Mouse (Mus musculus) forelimb bud, embryonic 11.5 days (tissue): ENCODE measurements around the gene Msl2.

ENCODE experiments used
- DNase-seq: peaks from one replicate; pipeline ENCODE4 v3.0.0-alpha.2; 2012; ENCODE audit warnings: low read depth, low spot score

Gene Msl2

DNA sequence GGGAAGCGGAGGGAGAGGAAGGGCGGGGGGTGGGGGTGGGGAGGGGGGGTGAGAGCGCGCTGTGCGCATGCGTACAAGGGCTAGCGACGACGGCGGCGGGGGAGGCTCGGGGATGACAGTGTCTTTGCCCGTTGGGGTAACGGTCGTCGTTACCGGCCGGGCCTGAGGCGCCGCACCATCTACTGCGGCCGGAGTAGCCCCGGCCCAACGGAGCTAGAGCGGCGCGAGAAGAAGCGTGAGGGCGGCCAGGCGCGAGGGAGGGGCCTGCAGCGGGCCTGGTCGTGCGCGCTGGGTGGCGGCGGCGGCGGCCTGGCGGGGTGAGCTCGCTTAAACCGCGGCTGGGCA, at the start of gene Msl2:
Gene Msl2 (plus strand): TSS at position 115 of the 345 bp plus-strand sequence.
- DNase-seq, result no peak

DNA sequence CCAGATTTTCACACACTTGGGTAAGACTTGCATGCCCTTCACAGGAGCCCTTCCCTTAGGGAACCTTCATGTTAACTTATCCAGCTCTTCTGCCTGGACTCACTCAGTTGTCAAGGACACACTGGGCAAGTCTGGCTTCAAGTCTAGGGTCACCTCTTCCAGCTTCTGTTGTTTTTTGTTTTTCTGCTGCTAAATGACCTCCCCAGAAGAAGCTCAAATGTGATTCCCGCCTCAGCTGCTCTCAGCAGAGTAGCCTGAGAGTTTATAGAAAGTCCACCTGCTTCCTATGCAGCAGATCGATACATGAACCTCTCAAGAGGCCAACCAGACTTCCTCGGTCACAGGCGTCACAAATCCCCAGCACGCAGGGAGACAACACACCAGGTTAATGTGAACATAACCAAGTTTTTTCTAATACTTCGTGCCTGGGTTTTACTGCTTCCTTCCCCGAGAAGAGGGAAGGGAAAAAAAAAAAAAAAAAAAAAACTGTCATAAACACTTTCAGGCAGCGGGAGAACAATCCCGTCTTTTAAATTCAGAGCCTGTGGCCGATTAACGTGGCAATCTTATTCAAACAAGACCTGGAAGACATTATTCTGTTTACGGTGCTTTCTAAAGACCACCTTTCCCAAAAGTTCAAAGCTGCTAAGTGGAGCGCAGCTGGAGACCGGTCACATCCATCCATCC, 40.0 kb upstream of the Msl2 start:
- DNase-seq, result no peak

DNA sequence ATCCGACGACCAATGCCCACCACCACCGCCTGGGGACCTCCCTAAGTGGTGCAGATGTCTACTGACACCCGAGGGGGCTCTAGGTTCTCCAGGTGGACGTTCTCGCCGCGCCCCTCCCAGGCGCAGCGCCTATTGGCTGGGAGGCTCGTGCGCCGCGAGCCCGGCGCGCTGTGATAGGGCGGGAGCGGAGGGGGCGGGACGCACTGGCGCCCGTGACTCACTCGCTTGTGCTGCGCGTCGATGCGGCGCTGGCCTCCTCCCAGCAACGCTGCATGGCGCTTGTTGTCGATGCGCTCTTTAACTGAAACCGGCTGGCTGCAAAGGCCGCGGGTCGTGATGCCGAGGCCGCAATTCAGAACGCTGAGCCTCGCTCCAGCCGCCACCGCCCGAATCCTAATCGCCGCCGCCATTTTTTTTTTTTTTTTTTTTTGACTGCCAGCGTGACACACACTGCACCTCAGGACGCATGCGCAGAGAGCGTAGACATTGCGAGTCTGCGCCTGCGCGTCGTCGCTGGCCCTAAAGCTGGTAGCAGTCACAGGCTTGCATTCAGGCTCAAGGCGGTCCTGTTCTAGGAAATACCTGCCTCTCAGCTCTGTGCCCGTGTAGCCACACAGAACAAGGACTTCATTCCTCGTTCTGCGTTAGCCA, 39.3 kb upstream of the Msl2 start, which contains the start of gene Pccb:
Gene Pccb (minus strand): TSS at position 451 of the 651 bp plus-strand sequence.
- peak; percentile 100 for DNase-seq

DNA sequence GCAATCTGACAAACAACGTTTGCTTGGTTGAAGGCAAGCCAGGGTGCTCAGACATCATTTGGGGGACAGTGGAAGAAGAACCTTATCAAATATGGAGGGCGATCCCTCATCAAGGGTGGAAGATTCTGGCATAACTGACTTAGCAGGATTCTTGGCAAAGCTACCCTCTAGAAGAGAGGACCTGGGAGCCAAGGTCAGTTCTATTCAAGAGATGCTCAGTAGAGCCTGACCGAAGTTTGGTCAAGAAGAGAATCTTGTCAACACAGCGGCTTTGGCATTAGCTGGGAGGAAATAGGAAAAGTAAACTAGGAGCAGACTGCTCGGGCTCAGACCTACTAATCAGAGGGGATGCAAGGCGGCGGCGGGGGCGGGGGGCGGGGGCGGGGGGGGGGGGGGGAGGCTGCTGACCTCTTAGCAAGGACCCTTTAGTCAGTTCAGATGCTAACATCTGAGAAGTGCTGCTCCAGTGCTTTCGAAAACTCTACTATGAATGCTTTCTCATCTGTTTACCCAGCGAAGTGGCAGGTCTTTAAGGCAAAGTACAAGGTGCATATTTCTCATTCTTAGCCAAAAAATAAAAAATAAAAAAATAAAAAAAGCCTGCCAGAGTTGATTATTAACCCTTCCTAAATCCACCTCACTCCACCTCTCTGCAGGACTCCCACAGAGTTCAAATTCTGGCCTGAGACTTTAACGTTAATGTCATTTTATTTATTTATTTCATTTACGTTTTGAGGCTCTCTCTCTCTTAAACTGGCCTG, 37.9 kb upstream of the Msl2 start:
- no peak for DNase-seq

DNA sequence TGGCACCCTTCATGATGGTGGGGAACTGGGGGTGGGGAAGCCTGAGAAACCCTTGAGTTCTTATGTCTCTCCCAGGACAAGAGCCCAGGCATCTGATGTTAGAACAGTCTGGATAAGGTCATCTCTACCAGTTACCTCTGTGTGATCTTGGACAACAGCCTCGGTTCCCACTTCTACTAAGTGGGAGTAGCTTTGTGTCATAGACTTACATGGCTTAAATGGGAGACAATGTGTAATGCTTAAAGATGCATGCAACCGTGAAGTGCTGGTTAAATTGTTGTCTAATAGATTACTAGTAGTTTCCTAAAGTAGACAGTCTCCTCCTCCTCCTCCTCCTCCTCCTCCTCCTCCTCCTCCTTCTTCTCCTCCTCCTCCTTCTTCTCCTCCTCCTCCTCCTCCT, 37.0 kb upstream of the Msl2 start:
- no peak for DNase-seq

DNA sequence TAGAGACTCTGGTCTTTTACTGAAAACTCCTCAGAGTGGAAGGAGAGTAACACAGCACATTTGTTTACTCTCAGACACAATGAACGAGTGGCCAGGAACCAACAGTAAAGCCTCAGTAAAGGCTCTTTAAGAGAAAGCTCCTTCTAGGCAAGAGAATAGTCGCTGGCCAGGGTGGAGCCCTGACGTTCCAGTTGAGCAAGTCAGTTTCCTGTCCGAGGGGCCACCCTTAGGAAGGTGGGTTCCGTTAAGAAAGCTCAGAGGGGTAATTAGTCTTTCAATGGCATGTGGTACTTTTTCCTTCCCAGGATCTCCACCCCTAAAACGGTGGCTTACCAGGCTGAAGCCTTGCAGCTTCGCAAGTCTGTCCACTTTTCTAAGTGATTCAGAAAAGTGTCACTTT, 36.5 kb upstream of the Msl2 start:
- DNase-seq, result no peak

DNA sequence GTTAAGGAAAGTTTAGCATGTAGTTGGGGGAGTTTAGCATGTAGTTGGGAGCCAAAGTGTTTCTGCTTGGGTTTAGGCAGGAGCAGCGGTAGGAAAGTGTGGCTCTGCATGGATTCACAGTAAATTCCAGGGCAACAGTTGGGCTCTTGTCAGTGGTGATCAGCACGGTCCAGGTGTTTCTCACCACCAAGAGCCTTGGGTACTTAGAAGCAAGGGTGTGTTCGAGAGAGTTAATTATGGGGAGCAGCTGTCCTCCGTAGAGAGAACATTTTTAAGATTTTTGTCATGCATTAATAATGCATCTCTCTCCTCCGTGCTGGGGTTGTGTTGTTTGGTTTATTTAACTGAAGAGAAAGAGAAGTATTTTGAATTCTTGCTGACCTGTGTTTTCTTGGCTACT, 35.3 kb upstream of the Msl2 start:
- DNase-seq, result no peak

DNA sequence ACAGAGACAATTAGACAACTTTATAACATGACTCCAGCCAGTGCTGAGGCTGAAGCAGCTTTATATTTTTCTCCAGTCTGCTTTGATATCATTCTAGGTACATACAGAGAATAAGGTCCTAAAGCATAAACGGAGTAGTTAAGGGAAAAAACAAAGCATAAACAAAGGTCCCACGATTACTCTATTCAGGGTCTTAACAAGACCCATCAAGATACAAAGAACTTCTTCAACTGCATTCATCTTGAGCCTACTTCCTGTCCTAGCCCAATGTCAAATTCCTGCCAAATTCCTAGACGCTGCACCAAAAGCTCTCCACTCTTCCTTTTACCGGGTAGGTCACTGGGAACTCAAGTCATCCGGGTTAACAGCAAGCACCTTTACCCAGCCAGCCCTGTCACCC, 32.4 kb upstream of the Msl2 start:
- no peak for DNase-seq

DNA sequence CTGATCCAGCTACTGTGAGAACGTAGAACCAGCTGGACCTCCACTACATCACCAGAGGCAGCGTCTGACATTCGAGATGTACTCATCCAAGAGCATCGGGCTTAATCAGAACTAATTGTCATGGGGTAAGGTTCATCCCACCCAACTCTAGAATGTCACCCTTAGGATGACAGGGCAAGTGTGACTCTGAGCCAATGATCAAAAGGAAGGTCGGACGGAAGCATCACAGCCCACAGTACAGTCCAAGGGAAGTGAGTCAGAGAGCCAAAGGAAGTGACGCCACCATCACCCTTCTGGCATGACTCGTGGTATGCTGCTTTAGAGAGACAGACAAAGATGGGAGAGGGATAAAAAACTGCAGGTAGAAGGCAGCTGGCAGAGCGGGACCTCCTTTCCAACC, 31.7 kb upstream of the Msl2 start:
- DNase-seq, result no peak

DNA sequence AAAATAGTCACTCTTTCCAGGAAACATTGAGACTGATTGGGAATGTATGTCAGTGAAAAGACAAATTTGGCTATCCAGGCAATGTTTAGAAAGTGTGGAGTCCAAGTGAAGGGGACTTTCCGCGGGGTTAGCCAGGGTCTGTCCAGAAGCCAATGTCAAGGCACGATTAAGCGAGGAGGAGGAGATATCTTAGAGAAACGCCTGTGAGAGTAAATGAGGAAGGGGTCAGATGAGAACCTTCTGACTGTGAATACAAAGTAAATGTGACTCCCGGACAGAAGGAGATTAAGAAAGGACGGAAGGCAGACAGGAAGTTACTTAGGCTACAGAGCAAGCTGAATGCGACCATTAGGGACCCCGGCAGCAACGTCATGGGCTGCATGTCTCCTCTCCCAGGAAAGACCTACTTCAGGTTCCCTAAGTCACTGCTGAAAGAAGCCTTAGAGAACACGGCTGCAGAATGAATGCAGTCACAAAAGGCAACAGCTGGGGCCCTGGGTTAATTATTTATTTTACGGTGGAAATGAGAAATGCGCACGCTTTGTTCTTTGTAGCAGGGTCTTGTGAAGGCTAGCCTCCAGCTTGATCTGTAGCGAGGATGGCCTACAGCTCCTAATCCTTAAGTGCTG, 28.1 kb upstream of the Msl2 start:
- no peak for DNase-seq

DNA sequence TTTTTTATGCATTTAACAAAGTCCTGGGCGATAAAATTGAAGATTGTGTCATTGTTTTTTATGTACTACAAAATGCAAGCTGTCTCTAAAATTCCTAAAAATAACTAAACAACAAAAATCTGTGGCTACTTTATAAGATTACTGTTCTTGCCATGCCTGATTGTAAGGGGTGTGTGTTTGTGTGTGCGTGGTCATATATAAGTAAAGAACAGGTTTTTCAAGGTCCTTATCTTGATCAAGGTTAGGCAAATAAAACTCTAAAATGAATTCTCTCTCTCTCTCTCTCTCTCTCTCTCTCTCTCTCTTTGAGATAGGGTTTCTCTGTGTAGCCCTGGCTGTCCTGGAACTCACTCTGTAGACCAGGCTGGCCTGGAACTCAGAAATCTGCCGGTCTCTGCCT, 21.9 kb upstream of the Msl2 start:
- no peak for DNase-seq

DNA sequence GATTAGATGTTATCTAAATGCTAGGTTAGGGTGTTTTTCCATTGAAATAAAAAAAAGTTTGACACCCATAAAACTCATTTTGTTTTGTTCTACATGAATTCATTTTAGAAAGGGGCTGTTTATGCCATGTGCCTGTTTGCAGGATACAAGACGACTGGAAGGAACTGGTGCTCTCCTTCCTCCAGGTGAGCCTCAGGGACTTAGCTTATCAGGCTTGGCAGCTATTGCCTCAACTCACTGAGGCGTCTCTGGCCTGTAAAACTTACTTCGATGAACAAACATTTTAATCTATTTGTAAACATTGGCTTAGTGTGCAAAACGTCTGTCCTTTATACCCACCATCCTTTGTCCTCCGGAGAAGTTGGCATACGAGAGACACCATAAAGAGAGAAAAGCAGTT, 21.2 kb upstream of the Msl2 start:
- DNase-seq, result no peak

DNA sequence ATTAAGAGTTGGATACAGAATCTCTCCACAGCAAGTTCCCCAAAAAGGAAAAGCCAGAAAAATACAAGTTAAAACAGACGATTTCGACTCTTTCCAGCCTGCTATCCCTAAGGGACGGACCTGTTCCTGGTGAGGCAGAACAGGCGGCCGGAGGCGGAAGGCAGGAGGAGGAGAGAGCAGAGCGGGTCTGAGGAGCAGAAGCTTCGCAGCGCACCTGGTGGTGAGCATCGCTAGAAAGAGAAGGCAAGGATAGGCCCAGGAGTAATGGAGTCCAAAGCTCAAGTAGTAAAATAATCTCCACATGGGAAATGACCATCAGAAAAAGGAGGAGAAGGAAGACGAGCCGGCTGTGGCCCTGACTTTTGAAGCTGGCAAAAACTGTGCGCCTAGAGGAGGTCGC, 20.6 kb upstream of the Msl2 start:
- DNase-seq, result no peak

DNA sequence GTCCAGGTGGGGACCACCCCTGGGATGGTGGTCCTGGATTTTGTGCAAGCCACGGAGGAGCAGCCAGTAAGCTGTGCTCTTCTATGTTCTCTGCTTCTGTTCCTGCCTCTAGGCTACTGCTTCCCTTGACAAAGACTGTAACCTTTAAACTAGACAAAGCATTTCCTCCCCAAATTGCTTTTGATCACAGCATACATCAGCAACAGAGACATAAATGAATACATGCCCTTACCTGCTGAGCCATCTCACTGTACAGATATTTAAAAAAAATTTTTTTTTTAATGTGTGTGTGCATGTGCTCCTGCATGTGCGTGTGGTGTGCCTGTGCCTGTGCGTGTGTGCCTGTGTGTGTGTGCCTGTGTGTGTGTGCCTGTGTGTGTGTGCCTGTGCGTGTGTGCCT, 16.7 kb upstream of the Msl2 start:
- DNase-seq, result no peak

DNA sequence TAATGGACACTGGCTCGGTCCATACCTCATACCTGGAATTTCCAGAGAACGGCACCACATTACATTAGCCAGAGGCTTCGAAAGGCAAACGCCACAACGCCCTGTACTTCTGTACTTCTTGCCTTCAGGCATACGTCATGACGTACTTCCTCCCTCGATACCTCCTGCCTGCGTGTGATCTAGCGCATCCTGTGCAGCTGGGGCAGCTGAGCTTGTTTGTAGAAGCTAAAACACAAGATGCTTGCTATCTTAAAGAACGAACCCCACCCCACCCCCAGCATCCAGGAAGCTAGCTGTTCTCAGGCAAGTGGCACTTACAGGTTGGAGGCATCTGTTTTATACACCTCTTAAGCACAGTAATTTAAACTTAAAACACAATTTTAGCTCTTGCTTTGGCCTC, 12.9 kb upstream of the Msl2 start:
- DNase-seq, result no peak

DNA sequence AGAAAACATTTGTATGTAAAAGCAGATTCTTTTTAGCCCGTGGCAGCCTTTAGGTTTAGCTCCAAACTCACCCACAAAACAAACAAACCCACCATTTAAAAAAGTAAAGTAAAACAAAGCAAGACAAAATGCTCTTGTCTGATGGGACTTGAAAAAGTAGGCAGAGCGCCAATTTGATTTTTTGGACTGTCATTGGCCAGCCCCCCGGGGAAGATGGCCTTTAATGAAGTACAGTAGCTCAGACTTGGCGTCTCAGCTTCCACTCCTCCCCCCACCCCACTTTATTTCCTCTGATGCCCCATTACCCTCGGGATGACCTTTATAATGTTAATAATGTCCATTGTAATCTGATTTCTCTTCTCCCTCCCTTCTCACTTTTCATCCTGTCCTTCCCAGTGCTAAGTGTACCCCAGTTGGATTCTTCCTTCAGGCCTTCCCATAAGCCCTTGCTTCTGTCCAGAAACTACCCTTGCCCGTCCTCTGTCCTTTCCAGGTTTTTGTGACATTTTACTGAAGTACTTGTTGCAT, 11.6 kb upstream of the Msl2 start:
- DNase-seq, result no peak

DNA sequence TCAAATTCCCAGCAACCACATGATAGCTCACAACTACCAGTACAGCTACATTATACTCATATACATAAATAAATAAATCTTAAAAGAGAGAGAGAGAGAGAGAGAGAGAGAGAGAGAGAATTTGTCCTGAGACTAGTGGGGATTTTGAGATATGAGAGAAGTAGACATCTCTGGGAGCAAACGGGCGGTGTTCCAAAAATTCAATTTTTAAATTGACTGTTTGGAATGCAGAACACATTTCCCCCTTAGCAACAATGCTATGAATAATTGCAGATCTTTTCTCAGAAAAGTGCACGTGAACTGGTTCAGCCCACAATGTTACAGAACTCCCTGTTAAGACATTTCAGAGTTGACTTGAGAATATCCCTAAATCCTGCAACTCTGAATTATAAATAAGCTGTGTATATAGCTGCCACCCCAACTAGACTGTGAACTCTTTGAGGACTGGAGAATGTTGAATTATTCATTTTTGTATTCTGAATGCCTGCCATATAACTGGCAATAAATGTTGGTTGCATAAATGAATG, 8.8 kb upstream of the Msl2 start:
- DNase-seq, result no peak

DNA sequence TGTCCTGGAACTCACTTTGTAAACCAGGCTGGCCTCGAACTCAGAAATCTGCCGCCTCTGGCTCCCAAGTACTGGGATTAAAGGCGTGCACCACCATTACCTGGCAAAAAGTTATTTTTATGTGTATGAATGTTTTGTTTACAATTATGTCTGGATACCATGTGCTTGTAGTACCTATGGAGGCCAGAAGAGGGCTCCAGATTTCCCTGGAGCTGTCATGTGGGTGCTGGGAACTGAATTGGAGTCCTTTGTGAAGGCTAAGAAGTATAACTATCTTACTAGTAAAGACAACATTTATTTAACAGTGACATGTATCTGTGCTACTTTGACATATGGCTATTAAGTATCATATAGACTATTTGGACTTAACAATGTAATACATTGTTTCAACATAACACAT, 4.1 kb upstream of the Msl2 start:
- DNase-seq, result no peak

DNA sequence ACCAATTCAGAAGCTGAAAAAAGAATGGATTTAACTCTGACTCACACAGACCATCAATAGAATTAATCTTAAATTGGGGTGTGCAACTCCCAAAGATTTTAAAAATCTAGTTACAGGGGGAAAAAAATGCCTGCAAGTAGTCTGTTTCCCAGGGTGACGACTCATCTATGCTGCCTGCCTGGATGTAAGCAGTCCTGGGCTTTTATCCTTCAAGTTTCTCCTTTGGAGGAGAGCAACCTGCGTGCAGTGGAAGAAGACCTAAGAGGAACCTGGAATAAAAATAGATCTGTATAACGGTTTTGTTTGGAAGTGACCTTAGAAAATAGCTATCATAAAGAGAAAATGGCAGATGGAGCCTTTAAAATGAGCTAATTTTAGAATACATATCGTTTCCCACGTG, 1.4 kb upstream of the Msl2 start:
- DNase-seq, result no peak

DNA sequence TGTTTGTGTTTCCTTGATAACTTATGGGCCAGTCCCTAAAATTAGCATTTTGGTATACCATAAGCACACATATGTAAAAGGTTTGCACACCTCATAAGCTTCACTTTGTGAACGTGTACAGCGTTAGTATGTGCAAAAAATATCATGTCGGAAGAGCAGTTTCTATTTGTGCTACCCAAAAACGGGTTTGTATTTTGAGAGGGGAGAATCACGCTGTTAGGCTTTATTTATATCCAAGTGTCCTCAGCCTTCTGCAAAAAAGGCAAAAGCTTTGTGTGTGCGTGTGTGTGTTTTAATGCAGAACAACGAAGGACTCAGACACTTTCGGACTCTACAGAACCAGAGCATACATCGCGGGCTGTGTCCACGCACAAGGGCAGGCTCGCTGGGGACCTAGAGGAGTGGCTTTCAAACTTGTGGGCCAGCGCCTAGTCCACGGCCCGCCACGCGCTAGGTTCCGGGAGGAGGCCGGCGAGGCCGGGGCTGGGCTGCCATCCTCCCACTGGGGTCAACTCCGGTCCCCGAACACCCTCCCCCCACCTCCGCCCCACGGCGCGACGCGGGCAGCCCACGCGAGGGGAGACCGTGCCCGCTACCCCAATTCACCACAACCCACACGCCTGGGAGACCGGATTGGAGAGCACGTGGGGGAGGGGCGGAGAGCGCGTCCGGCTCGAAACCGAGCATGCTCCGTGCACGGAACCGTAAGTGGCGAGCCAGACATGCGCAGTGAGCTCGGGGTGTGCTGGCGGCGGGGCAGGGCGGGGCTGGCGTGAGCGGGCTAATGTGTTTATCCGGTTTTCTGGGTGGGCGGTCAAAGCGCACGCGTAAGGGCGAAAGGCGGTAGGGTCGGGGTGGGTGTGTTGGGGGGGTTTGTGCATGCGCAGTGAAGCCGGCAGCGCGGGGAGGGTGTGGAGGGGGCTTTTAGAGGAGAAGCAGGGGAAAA, 587 bp upstream of the Msl2 start:
- DNase-seq, result peak; percentile 98
